Mouse (Mus musculus) testis, adult 2 months (tissue): Measurements from ENCODE around the gene Col4a1.

Source experiments
- CTCF ChIP-seq: fragments of 200-500 bp; IDR thresholded peaks from 2 replicates; pipeline ENCODE4 v1.5.1; 2012; ENCODE audit warnings: low read depth, mild to moderate bottlenecking, inconsistent platforms, low read length, moderate library complexity; ENCODE audit not compliant: control insufficient read depth, insufficient read depth, insufficient replicate concordance
- POLR2A ChIP-seq: fragments of 200-500 bp; IDR thresholded peaks from 2 replicates; pipeline ENCODE4 v1.6.1; 2012; ENCODE audit warnings: low read depth, mild to moderate bottlenecking, inconsistent platforms, low read length, moderate library complexity; ENCODE audit not compliant: control insufficient read depth

DNA sequence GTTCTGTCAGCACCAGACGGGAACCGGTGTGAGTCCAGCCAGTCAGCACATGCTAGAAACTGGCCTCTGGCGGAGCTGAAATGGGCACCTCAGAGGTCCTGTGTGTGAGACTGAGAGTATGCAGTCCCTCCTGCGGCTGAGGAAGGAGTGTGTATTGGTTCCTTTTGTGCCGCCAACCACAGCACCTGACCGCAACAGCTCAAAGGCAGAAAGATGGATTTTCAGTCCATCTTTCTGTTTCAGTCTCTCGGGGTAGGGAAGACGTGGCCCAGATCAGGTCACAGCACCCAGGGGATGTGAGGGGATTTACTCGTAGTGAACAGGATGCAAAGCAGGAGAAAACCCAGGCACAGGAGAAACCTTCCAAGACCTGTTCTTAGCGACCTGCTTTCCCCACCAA lies 25.0 kb upstream of the Col4a1 start:
- TF ChIP-seq POLR2A (no peak), CTCF (no peak)
